Mouse (Mus musculus) liver, postnatal 0 days (tissue): Measurements from ENCODE around the gene Irf2bp1. TPM values are rescaled to one million over a fixed set of nuclear protein-coding genes. Genes with fewer than 3 reads are reported as not detected.
A peak's percentile ranks its signal among the peaks of the same experiment; 100 is the strongest.

Experiments used
- ATAC-seq: fragments of 200-750 bp; cut with Nextera tagmentation; 2 replicates; pipeline ENCODE4 v1.8.0; 2017; ENCODE audit warnings: mild to moderate bottlenecking, moderate library complexity
- DNase-seq: peaks from one replicate; pipeline ENCODE4 v3.0.0-alpha.2; 2016
- H3K27ac ChIP-seq: fragments of 300-500 bp; sonication (generic); 2 replicates; pipeline ENCODE4 v1.5.1; 2014; ENCODE audit warnings: antibody characterized with exemption, moderate library complexity, mild to moderate bottlenecking, low read depth
- H3K27me3 ChIP-seq: fragments of 300-500 bp; sonication (generic); 2 replicates; pipeline ENCODE4 v1.6.1; 2014; ENCODE audit warnings: low read length, control low read depth, mixed read lengths; ENCODE audit not compliant: insufficient read depth
- H3K36me3 ChIP-seq: fragments of 300-500 bp; sonication (generic); replicated peaks from 2 replicates; pipeline ENCODE4 v1.6.1; 2014; ENCODE audit warnings: mild to moderate bottlenecking, control low read depth, low read length, moderate library complexity, mixed read lengths; ENCODE audit not compliant: insufficient read depth
- H3K4me1 ChIP-seq: fragments of 300-500 bp; sonication (generic); 2 replicates; pipeline ENCODE4 v1.6.1; 2014; ENCODE audit warnings: antibody characterized with exemption, mild to moderate bottlenecking, control low read depth; ENCODE audit not compliant: insufficient read depth
- H3K4me2 ChIP-seq: fragments of 300-500 bp; sonication (generic); 2 replicates; pipeline ENCODE4 v1.6.1; 2014; ENCODE audit warnings: low read depth, mild to moderate bottlenecking, low read length, moderate library complexity, mixed read lengths
- H3K4me3 ChIP-seq: fragments of 300-500 bp; sonication (generic); 2 replicates; pipeline ENCODE4 v1.5.1; 2014; ENCODE audit warnings: low read depth, low read length
- H3K9ac ChIP-seq: fragments of 300-500 bp; sonication (generic); replicated peaks from 2 replicates; pipeline ENCODE4 v1.6.1; 2014; ENCODE audit warnings: mild to moderate bottlenecking, moderate library complexity
- H3K9me3 ChIP-seq: fragments of 300-500 bp; sonication (generic); 2 replicates; pipeline ENCODE4 v1.6.1; 2016; ENCODE audit warnings: mild to moderate bottlenecking, control low read depth, low read length, mixed read lengths
- CTCF ChIP-seq: sonication (generic); IDR thresholded peaks from 2 replicates; pipeline ENCODE4 v1.5.1; 2016; ENCODE audit warnings: antibody characterized with exemption, low read depth
- EP300 ChIP-seq: IDR thresholded peaks from 2 replicates; pipeline ENCODE4 v1.6.1; 2016; ENCODE audit warnings: antibody characterized with exemption, low read depth, mild to moderate bottlenecking
- WGBS: fragments of 180-500 bp; shearing (Covaris S2); extraction: QIAGEN DNeasy Blood & Tissue Kit; methylation state at CpG from one replicate; pipeline ENCODE4 v1.1.7; 2014; ENCODE audit not compliant: insufficient replicate concordance; 5-methylcytosine and 5-hydroxymethylcytosine counted together
- polyA plus RNA-seq: library from polyadenylated mRNA; unstranded; fragments of >200 nt; fragmentation: Nextera tagmentation; extraction: Ambion mirVana; gene quantifications from 2 replicates; pipeline ENCODE4 v1.2.1, GENCODE M21; 2015

Gene Irf2bp1
- polyA plus RNA-seq, 1 experiment from 2014 or later: 6.3 TPM

DNA sequence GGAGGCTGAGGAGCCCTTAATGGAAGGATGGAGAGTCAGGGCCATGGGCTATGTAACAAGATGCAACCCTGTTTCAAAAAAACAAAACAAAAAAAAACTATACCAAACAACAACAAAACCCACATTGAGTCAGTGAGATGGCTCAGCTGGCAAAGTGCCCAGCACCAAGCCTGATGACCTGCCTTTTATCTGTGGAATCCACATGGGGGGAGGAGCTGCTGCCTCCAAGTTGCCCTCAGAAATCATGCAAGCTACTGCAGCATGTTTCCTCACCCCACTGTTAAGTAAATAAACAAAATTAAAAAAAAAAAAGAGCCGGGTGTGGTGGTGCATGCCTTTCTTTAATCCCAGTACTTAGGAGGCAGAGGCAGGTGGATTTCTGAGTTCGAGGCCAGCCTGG is 17.3 kb upstream of the Irf2bp1 start:
- no peak for ATAC-seq
- peak; percentile 10; the same call in 1 of the 2 replicates for TF ChIP-seq EP300
- no peak for TF ChIP-seq CTCF
- no peak for DNase-seq
- Histone ChIP-seq H3K9ac (no peak overlapping the region), H3K27ac (no peak overlapping the region), H3K4me1 (peaks cover 8% of the 10 kb centered on the region), H3K4me2 (no peak overlapping the region), H3K4me3 (no peak overlapping the region), H3K9me3 (no peaks in the 10 kb centered on the region), H3K27me3 (peaks cover 34% of the 10 kb centered on the region), H3K36me3 (no peaks in the 10 kb centered on the region)
- 58% methylated on average over 2 of the region's 2 CpGs for WGBS

DNA sequence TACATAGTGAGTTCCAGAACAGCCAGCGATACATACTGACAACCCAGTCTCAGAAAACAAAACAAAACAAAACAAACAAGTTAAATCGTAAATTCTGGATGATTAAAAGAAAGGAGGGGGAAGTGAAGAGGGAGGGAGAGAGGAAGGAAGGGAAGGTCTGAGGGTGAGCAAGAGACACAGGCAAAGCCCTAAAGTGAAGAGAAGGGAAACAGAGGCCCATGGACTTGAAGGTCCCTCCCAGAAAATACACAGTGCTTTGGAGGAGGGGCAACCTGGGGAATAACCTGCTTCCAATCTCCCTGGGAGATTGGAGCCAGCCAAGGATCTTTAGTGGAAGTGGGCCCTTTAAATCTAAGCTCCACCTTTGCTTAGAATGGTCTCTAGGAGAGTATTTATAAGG is 16.7 kb upstream of the Irf2bp1 start, which contains the start of gene Nanos2:
Gene Nanos2 (plus strand): TSS at position 301 of the 400 bp plus-strand sequence.
- DNase-seq (no peak), ATAC-seq (no peak)
- WGBS: 40% methylated on average over 2 of the region's 2 CpGs
- TF ChIP-seq CTCF (no peak), EP300 (no peak)
- Histone ChIP-seq H3K27ac (no peak within 1 kb of the TSS), H3K4me2 (no peak within 1 kb of the TSS), H3K4me1 (peaks cover 14% of the 10 kb centered on the region), H3K9me3 (no peaks in the 10 kb centered on the region), H3K36me3 (no peaks in the 10 kb centered on the region), H3K4me3 (no peak within 1 kb of the TSS), H3K27me3 (peaks cover 40% of the 10 kb centered on the region), H3K9ac (no peak within 1 kb of the TSS)

DNA sequence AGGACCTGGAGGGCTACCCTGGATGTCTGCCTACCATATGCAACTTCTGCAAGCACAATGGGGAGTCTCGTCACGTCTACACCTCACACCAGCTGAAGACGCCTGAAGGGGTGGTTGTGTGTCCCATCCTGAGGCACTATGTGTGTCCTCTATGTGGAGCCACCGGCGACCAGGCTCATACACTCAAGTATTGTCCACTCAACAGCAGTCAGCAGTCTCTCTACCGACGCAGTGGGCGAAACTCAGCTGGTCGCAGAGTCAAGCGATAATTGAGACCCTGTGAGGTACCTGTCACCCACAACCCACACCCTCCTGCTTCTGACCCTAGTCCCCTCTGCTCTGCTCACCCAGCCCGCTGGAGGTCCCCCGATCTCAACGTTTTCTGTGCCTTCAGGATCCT is 16.1 kb upstream of the Irf2bp1 start:
- Histone ChIP-seq H3K4me1 (peaks cover 16% of the 10 kb centered on the region), H3K27ac (no peak overlapping the region), H3K9me3 (no peaks in the 10 kb centered on the region), H3K9ac (no peak overlapping the region), H3K27me3 (peaks cover 46% of the 10 kb centered on the region), H3K36me3 (no peaks in the 10 kb centered on the region), H3K4me3 (no peak overlapping the region), H3K4me2 (no peak overlapping the region)
- no peak for DNase-seq
- TF ChIP-seq EP300 (no peak), CTCF (no peak)
- 64% methylated on average over 13 of the region's 13 CpGs for WGBS
- ATAC-seq: no peak

DNA sequence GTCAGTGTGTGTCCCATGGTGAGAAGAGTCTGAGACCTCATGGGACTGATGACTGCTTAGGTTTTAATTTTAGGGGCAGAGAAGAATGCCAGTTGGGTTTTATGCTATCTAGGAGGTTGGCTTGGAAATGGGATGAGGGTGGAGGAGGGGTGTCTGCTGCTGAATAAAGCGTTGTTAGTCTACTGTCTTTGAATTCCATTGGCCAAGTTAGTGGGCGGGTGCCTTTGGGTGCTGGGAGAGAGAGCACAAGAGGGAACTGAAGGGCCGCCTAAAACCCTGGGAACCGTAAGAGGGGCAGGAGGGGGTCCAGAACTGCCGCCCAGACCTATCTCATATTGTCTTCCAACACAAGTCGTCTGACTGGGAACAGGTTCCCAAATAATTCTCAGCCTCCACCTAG is 15.1 kb upstream of the Irf2bp1 start:
- Histone ChIP-seq H3K4me1 (peaks cover 16% of the 10 kb centered on the region), H3K4me3 (no peak overlapping the region), H3K9ac (no peak overlapping the region), H3K4me2 (no peak overlapping the region), H3K27ac (no peak overlapping the region), H3K9me3 (no peaks in the 10 kb centered on the region), H3K27me3 (peaks cover 54% of the 10 kb centered on the region), H3K36me3 (no peaks in the 10 kb centered on the region)
- 63% methylated on average over 6 of the region's 6 CpGs for WGBS
- TF ChIP-seq CTCF (no peak), EP300 (no peak)
- ATAC-seq (no peak), DNase-seq (no peak)

DNA sequence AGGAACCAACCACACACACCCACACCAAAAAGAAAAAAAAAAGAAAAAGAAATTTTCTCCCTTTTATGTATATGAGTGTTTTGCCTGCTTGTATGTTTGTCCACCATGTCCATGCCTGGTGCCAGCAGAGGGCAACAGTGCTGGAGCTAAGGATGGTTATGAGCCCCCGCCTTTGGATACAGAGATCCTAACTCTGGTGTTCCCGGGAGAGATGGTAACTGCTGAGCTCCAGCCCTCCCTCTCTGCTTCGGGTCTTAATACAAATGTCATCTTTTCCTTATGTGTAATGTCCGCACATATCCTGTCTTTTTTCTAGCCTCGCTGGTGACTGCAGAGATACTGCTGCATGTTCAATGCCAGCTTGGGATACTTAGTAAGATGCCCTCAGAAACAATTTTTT is 13.8 kb upstream of the Irf2bp1 start:
- 22% methylated on average over 5 of the region's 5 CpGs for WGBS
- DNase-seq (no peak), ATAC-seq (no peak)
- Histone ChIP-seq H3K9ac (no peak overlapping the region), H3K27ac (no peak overlapping the region), H3K9me3 (no peaks in the 10 kb centered on the region), H3K36me3 (peaks cover under 1% of the 10 kb centered on the region; the same call in 1 of the 2 replicates), H3K27me3 (peaks cover 54% of the 10 kb centered on the region), H3K4me1 (peaks cover 16% of the 10 kb centered on the region), H3K4me2 (no peak overlapping the region), H3K4me3 (no peak overlapping the region)
- TF ChIP-seq CTCF (no peak), EP300 (no peak)

DNA sequence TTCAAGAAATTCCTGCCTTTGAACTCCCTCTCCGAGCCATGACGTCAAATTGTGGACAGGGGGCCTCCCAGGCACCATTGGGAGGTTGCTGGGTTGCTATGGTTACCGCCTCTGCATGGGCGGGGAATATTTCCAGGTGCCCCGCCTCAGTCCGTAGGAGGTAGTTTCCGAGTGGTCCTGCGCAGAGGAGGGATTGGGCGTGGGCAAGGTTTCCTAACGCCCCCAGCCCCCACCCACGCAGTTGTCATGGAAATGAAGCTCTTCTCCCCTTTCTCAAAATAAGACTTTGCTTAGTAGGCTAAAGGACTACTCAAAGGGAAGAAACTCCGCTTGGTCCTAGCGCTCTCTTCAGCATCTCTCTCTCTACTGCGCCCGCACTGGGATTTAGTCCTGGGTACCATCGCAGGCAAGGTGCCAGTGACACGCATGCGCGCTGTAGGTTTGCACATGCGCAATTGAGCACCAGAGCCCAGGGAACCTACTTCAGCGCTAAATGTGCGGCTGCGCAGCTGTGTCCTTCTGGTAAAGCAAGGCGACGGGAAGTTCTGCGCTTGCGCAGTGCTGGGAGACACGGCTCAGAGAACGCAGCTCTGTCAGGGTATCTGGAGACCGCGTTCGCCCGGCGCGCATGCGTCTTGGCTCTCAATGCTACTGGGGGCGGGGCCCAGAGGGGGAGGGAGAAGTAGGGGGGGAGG is 13.1 kb upstream of the Irf2bp1 start, which contains the start of gene Mypop:
Gene Mypop (plus strand): TSS at position 645 of the 695 bp plus-strand sequence.
- ATAC-seq (peak; percentile 95), DNase-seq (peak; percentile 96)
- Histone ChIP-seq H3K4me2 (peak within 1 kb of the TSS; percentile 78), H3K27ac (no peak within 1 kb of the TSS), H3K9me3 (no peaks in the 10 kb centered on the region), H3K27me3 (peaks cover 54% of the 10 kb centered on the region), H3K9ac (0 out of 2 replicates have a peak within 1 kb of the TSS, but pooled peaks have one; percentile 11), H3K4me1 (peaks cover 16% of the 10 kb centered on the region), H3K4me3 (peak within 1 kb of the TSS; percentile 45), H3K36me3 (peaks cover 8% of the 10 kb centered on the region; the same call in 1 of the 2 replicates)
- TF ChIP-seq CTCF: no peak
- no peak for TF ChIP-seq EP300
- WGBS: 0% methylated on average over 36 of the region's 37 CpGs
